23 mouse cellular contexts compared by ENCODE assay signal in the genomic region with DNA sequence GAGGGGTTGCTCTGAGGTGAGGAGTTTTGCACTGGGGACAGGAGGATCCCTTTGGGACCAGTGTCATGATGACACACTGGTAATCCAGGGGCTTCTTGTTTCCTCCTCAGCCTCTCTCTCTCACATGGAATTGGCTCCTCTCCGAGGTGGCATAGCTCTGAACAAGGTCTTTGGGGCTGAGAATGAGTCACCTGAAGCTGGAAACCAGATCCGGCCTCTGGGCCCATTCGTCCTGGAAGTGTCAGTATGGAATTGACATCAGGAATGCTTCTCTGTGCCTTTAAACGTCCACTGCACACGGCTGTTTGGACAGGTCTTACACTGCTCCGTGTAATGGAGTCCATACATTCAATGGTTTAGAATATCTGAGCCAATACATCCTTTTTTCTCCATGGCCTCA. TPM values are rescaled to one million over a fixed set of nuclear protein-coding genes. Genes with fewer than 3 reads are reported as not detected.
"Had no signal": no experiment of that assay in that cellular context is flagged by ENCODE, and none has a peak within 500 bp of the region (broad histone marks: within the 10 kb centered on the region; RNA-seq: fewer than 3 reads in every experiment).

No protein-coding gene starts in this region.

- ATAC-seq: liver, postnatal 0 days; lung, postnatal 0 days; midbrain, embryonic 16.5 days had no signal

- H3K27ac ChIP-seq: lung, embryonic 15.5 days; macrophage; neural tube, embryonic 13.5 days; neural tube, embryonic 15.5 days had no signal

- H3K9me3 ChIP-seq: lung, embryonic 15.5 days; megakaryocyte, embryonic 14.5 days; neural tube, embryonic 13.5 days; neural tube, embryonic 15.5 days had no signal

- H3K27me3 ChIP-seq: lung, embryonic 15.5 days; neural tube, embryonic 13.5 days; neural tube, embryonic 15.5 days had no signal

- DNase-seq: liver, postnatal 0 days; lung, adult 2 months; lung, postnatal 14 days; lung, postnatal 36 days; midbrain, embryonic 14.5 days; retina, postnatal 1 day; right cerebral cortex, adult 18-20 months; right cerebral cortex, postnatal 25 days; right cerebral cortex, postnatal 4 days; spleen, adult 18-20 months; thymus, adult 18-20 months; thymus, postnatal 14 days; thymus, postnatal 36 days had no signal

- H3K4me3 ChIP-seq: lung, embryonic 15.5 days; megakaryocyte, embryonic 14.5 days; myocyte; neural tube, embryonic 13.5 days; neural tube, embryonic 15.5 days had no signal

- H3K4me1 ChIP-seq: lung, embryonic 15.5 days; megakaryocyte, embryonic 14.5 days; neural tube, embryonic 13.5 days; neural tube, embryonic 15.5 days had no signal

- H3K9ac ChIP-seq: liver, postnatal 0 days; lung, embryonic 15.5 days; neural tube, embryonic 13.5 days; neural tube, embryonic 15.5 days had no signal

- H3K4me2 ChIP-seq: lung, embryonic 15.5 days; midbrain, embryonic 11.5 days; neural tube, embryonic 13.5 days; neural tube, embryonic 15.5 days had no signal

- H3K36me3 ChIP-seq: lung, embryonic 15.5 days; neural tube, embryonic 13.5 days; neural tube, embryonic 15.5 days had no signal

RNA-seq across cellular contexts. Expression of gene Dact2, which starts 33.0 kb away (rescaled TPM):
- total RNA-seq: megakaryocyte progenitor cell, adult 5-6 weeks had no signal
- polyA plus RNA-seq: macrophage had no signal

RNA-seq across cellular contexts. Expression of gene Smoc2, which starts 42.2 kb away (rescaled TPM):
- total RNA-seq: megakaryocyte progenitor cell, adult 5-6 weeks had no signal
- polyA plus RNA-seq: macrophage had no signal
